Mouse (Mus musculus) urinary bladder, adult 18-20 months (tissue): ENCODE measurements around the gene Med10.

Experiments used
- DNase-seq, 2 experiments: peaks; one replicate each; pipeline ENCODE4 v3.0.0; 2022; ENCODE audit warnings: low spot score in 2 of 2, mixed read lengths in 2 of 2

Gene Med10

GRCm38 (mm10) chr13:69802095-69802494 is at the start of gene Med10:
Gene Med10, plus strand, starts transcription at chr13:69802395.
- DNase-seq: no peak

GRCm38 (mm10) chr13:69752875-69753274 is 49.3 kb upstream of the Med10 start:
- no peak for DNase-seq

GRCm38 (mm10) chr13:69758979-69759378 is 43.2 kb upstream of the Med10 start:
- DNase-seq: no peak

GRCm38 (mm10) chr13:69761393-69761792 is 40.8 kb upstream of the Med10 start:
- peak in 1 of 2 experiments; percentile 7 for DNase-seq

- DNase-seq: no peak
Measured at GRCm38 (mm10) chr13:69764646-69765045, 37.5 kb upstream of the Med10 start.

GRCm38 (mm10) chr13:69768152-69768551 is 34.0 kb upstream of the Med10 start:
- DNase-seq: no peak

GRCm38 (mm10) chr13:69770538-69771456 is 31.4 kb upstream of the Med10 start:
- no peak for DNase-seq

- DNase-seq: no peak
Measured at GRCm38 (mm10) chr13:69772358-69772757, 29.8 kb upstream of the Med10 start.

GRCm38 (mm10) chr13:69778221-69778620 is 24.0 kb upstream of the Med10 start:
- DNase-seq: no peak

GRCm38 (mm10) chr13:69788704-69789103 is 13.5 kb upstream of the Med10 start:
- no peak for DNase-seq

- DNase-seq: no peak
Measured at GRCm38 (mm10) chr13:69791814-69792213, 10.4 kb upstream of the Med10 start.

- no peak for DNase-seq
Measured at GRCm38 (mm10) chr13:69792541-69793009, 9.6 kb upstream of the Med10 start.

GRCm38 (mm10) chr13:69794808-69795207 is 7.4 kb upstream of the Med10 start:
- DNase-seq: no peak

GRCm38 (mm10) chr13:69809681-69810611 is 7.8 kb downstream of the Med10 start:
- DNase-seq: peak; percentile 81 to 86

- no peak for DNase-seq
Measured at GRCm38 (mm10) chr13:69810936-69811680, 8.9 kb downstream of the Med10 start.

- DNase-seq: no peak
Measured at GRCm38 (mm10) chr13:69813870-69814269, 11.7 kb downstream of the Med10 start.

- no peak for DNase-seq
Measured at GRCm38 (mm10) chr13:69818306-69818705, 16.1 kb downstream of the Med10 start.

GRCm38 (mm10) chr13:69821169-69821822 is 19.1 kb downstream of the Med10 start:
- DNase-seq: no peak

GRCm38 (mm10) chr13:69823920-69824637 is 21.9 kb downstream of the Med10 start:
- DNase-seq: no peak

- no peak for DNase-seq
Measured at GRCm38 (mm10) chr13:69825396-69826095, 23.4 kb downstream of the Med10 start.
